Mouse (Mus musculus): ENCODE results near the gene Ssc5d.

DNA sequence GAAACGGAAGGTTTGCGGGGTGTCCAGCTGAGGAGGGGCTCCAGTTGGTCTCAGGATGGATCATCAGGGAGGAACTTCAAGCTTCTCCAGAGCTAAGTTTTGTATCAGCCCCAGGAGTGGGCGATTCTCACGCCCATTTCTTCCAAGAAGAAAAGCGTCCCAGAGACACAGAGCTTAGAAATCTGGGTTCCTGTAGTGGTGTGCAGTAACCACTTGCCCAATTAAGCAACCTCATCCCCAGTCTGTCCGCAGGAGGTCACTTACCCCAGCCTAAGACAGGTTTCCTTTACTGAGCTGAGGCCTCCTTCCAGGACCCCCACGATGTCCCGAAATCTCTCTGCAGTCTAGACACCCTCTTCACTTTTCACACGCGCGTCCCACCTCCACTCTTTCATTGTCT lies 48.4 kb upstream of the Ssc5d start:
- TF ChIP-seq POLR2A (IDR thresholded peaks at IDR 0.05; ENCODE audit: borderline replicate concordance, extremely low read depth, low read depth, low read length) (no peak), CTCF (IDR thresholded peaks at IDR 0.05; ENCODE audit: insufficient read depth, low read length) (no peak)

Data from lung, adult 2 months (tissue).